Mouse (Mus musculus) forebrain, embryonic 13.5 days (tissue): ENCODE data around the gene Scyl3. TPM values are rescaled to one million over a fixed set of nuclear protein-coding genes. Genes with fewer than 3 reads are reported as not detected.

Source experiments
- ATAC-seq: fragments of 200-750 bp; cut with Nextera tagmentation; 2 replicates; pipeline ENCODE4 v1.8.0; 2017
- H3K27ac ChIP-seq: fragments of 300-500 bp; sonication (generic); 2 replicates; pipeline ENCODE4 v1.5.1; 2015; ENCODE audit warnings: inconsistent platforms, mild to moderate bottlenecking, moderate library complexity
- H3K27me3 ChIP-seq: fragments of 300-500 bp; sonication (generic); 2 replicates; pipeline ENCODE4 v1.6.1; 2015; ENCODE audit warnings: mild to moderate bottlenecking, inconsistent platforms
- H3K36me3 ChIP-seq: fragments of 300-500 bp; sonication (generic); 2 replicates; pipeline ENCODE4 v1.6.1; 2015; ENCODE audit warnings: mild to moderate bottlenecking, inconsistent platforms; ENCODE audit not compliant: poor library complexity, severe bottlenecking
- H3K4me1 ChIP-seq: fragments of 300-500 bp; sonication (generic); 2 replicates; pipeline ENCODE4 v1.6.1; 2015; ENCODE audit warnings: inconsistent platforms
- H3K4me2 ChIP-seq: fragments of 300-500 bp; sonication (generic); 2 replicates; pipeline ENCODE4 v1.6.1; 2015; ENCODE audit warnings: inconsistent platforms, mild to moderate bottlenecking, moderate library complexity
- H3K4me3 ChIP-seq: fragments of 300-500 bp; sonication (generic); 2 replicates; pipeline ENCODE4 v1.5.1; 2015; ENCODE audit warnings: mild to moderate bottlenecking, inconsistent platforms
- H3K9ac ChIP-seq: fragments of 300-500 bp; sonication (generic); 2 replicates; pipeline ENCODE4 v1.6.1; 2015; ENCODE audit warnings: mild to moderate bottlenecking, inconsistent platforms
- H3K9me3 ChIP-seq: fragments of 300-500 bp; sonication (generic); replicated peaks from 2 replicates; pipeline ENCODE4 v1.6.1; 2016; ENCODE audit warnings: inconsistent platforms
- WGBS: fragments of 180-500 bp; shearing (Covaris S2); methylation state at CpG from one replicate; pipeline ENCODE4 v1.1.7; 2015; 5-methylcytosine and 5-hydroxymethylcytosine counted together
- polyA plus RNA-seq: library from polyadenylated mRNA; unstranded; fragments of >200 nt; fragmentation: Nextera tagmentation; extraction: Ambion mirVana; gene quantifications from 2 replicates; pipeline ENCODE4 v1.2.1, GENCODE M21; 2015

Gene Scyl3
- polyA plus RNA-seq, 1 experiment from 2014 or later, result 14.8 TPM

DNA sequence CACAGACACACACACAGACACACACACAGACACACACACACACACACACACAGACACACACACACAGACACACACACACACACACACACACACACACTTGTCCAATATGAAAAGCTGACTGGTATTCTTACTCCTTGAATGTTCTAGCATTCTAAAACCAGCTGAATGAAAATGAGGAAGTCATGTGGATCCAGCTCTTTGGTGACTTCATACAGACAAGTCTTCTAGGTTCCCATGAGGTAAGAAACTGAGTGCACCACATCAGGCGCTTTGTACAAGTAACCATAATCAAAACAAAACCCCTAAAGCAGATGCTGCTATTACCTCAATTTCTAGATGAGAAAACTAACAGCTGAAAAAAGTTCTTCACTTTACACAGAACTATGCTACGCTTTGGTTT, 46.2 kb downstream of the Scyl3 start:
- no peak overlapping the region for H3K4me3 ChIP-seq
- 91% methylated on average over 2 of the region's 2 CpGs for WGBS
- no peak overlapping the region for H3K4me2 ChIP-seq
- H3K4me1 ChIP-seq, result no peaks in the 10 kb centered on the region
- H3K27me3 ChIP-seq, result no peaks in the 10 kb centered on the region
- H3K9ac ChIP-seq, result no peak overlapping the region
- no peaks in the 10 kb centered on the region for H3K9me3 ChIP-seq
- peaks cover 25% of the 10 kb centered on the region for H3K36me3 ChIP-seq
- ATAC-seq, result no peak
- no peak overlapping the region for H3K27ac ChIP-seq

- peaks cover 29% of the 10 kb centered on the region for H3K36me3 ChIP-seq
- H3K9ac ChIP-seq, result no peak overlapping the region
- H3K27ac ChIP-seq, result no peak overlapping the region
- H3K4me1 ChIP-seq, result no peaks in the 10 kb centered on the region
- WGBS, result 91% methylated on average over 1 of the region's 1 CpGs
- no peak overlapping the region for H3K4me2 ChIP-seq
- H3K27me3 ChIP-seq, result no peaks in the 10 kb centered on the region
- H3K9me3 ChIP-seq, result no peaks in the 10 kb centered on the region
- ATAC-seq, result no peak
- H3K4me3 ChIP-seq, result no peak overlapping the region
Observed at GRCm38 (mm10) chr1:163976515-163976914, 47.6 kb downstream of the Scyl3 start.

DNA sequence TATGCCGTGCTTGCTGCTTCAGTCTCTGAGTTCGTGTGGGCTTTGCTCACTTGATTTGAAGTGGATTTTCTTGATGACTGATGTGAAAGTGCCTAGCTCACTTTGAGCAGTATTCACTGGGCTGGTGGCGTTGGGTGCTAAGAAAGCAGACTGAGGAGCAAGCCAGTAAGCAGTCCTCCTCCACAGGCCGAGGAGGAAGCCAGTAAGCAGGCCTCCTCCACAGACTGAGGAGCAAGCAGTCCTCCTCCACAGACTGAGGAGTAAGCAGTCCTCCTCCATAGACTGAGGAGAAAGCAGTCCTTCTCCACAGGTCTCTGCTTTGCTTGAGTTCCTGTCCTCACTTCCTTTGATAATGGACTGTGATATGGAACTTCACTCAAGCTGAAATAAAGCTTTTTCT, 63.5 kb downstream of the Scyl3 start:
- no peak for ATAC-seq
- Histone ChIP-seq H3K9ac (no peak overlapping the region), H3K4me3 (no peak overlapping the region), H3K27ac (no peak overlapping the region), H3K9me3 (no peaks in the 10 kb centered on the region), H3K4me2 (no peak overlapping the region), H3K36me3 (peaks cover 5% of the 10 kb centered on the region; the same call in 1 of the 2 replicates), H3K27me3 (no peaks in the 10 kb centered on the region), H3K4me1 (peaks cover 10% of the 10 kb centered on the region)
- WGBS, result 90% methylated on average over 4 of the region's 4 CpGs

- no peaks in the 10 kb centered on the region for H3K27me3 ChIP-seq
- peaks cover 10% of the 10 kb centered on the region for H3K4me1 ChIP-seq
- H3K4me2 ChIP-seq, result peak overlapping the region; percentile 78
- no peak overlapping the region for H3K27ac ChIP-seq
- WGBS, result under 1% methylated on average over 38 of the region's 38 CpGs
- peak overlapping the region; percentile 68 for H3K9ac ChIP-seq
- H3K4me3 ChIP-seq, result peak overlapping the region; percentile 76
- no peak; the same call in none of the 2 replicates for ATAC-seq
- no peaks in the 10 kb centered on the region for H3K36me3 ChIP-seq
- no peaks in the 10 kb centered on the region for H3K9me3 ChIP-seq
Observed at GRCm38 (mm10) chr1:163994173-163994720, 65.3 kb downstream of the Scyl3 start.

DNA sequence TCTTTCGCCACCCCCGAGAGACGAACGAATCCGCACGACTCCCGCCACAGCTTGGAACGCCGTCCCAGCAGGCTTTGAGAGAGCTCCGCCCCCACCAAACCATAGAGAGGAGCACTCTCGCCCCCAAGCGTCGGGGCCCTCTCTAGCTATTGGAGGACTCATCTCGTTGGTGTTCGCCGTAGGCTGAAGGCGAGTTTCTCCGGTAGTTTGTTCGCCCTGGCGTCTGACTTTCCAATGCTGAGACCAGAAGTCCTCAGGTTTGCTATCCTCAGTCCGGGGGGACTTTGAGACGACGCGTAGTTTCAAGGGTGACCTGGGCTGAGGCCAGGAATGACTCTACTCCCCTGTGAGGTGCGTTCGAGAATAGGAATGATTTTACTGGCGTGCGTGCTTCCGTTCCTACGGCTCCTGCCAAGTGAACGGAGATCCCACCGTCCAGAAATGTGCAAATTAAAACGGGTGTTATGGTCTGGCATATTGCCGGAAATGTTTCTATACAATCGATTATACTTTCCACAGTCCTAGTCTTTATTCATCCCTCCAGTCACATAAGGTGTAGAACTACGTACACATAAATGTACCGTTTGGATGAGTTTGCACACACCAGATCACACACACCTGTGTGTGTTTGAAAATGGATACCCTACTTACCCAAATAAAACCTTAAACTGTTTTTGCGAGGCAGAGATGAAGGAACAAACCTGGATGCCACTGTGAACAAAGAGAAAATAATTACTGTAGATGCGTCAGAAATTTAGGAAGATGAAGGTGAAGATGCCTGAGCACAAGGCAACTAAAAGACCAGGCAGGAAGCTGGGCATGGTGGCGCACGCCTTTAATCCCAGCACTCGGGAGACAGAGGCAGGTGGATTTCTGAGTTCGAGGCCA, 66.1 kb downstream of the Scyl3 start, which contains the start of the genes BC055324 and Mettl18:
Gene BC055324 (minus strand): TSS at position 76 of the 888 bp plus-strand sequence.
Gene Mettl18 (plus strand): TSS at position 169 of the 888 bp plus-strand sequence.
- H3K9ac ChIP-seq, result peak within 1 kb of the TSS; percentile 68
- 4% methylated on average over 43 of the region's 43 CpGs for WGBS
- H3K4me3 ChIP-seq, result peak within 1 kb of the TSS; percentile 76
- H3K9me3 ChIP-seq, result no peaks in the 10 kb centered on the region
- H3K36me3 ChIP-seq, result no peaks in the 10 kb centered on the region
- H3K4me1 ChIP-seq, result peaks cover 10% of the 10 kb centered on the region
- peak; percentile 99 for ATAC-seq
- H3K4me2 ChIP-seq, result peak within 1 kb of the TSS; percentile 78
- H3K27ac ChIP-seq, result peak within 1 kb of the TSS; percentile 57
- no peaks in the 10 kb centered on the region for H3K27me3 ChIP-seq

DNA sequence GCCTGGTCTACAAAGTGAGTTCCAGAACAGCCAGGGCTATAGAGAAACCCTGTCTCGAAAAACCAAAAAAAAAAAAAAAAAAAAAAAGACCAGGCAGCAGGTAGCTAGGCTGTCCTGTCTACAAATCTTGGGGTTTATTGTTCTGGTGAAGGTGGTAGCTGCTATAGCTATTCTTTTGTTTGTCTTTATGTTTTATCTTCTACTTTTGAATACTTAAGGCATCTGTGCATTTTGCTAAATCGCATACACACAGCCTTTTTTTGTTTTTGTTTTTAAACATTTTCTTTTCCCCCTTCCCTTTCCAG, 66.7 kb downstream of the Scyl3 start:
- no peak overlapping the region for H3K27ac ChIP-seq
- H3K4me3 ChIP-seq, result peak overlapping the region; percentile 76
- H3K36me3 ChIP-seq, result no peaks in the 10 kb centered on the region
- peak overlapping the region; percentile 68; the same call in 1 of the 2 replicates for H3K9ac ChIP-seq
- 54% methylated on average over 2 of the region's 2 CpGs for WGBS
- no peaks in the 10 kb centered on the region for H3K9me3 ChIP-seq
- ATAC-seq, result no peak
- no peaks in the 10 kb centered on the region for H3K27me3 ChIP-seq
- peaks cover 10% of the 10 kb centered on the region for H3K4me1 ChIP-seq
- H3K4me2 ChIP-seq, result peak overlapping the region; percentile 78

GRCm38 (mm10) chr1:164001831-164002452, 73.0 kb downstream of the Scyl3 start:
- Histone ChIP-seq H3K9ac (no peak overlapping the region), H3K4me2 (no peak overlapping the region), H3K27ac (no peak overlapping the region), H3K27me3 (no peaks in the 10 kb centered on the region), H3K9me3 (no peaks in the 10 kb centered on the region), H3K4me1 (no peaks in the 10 kb centered on the region), H3K4me3 (no peak overlapping the region), H3K36me3 (no peaks in the 10 kb centered on the region)
- no peak for ATAC-seq
- 54% methylated on average over 6 of the region's 6 CpGs for WGBS

DNA sequence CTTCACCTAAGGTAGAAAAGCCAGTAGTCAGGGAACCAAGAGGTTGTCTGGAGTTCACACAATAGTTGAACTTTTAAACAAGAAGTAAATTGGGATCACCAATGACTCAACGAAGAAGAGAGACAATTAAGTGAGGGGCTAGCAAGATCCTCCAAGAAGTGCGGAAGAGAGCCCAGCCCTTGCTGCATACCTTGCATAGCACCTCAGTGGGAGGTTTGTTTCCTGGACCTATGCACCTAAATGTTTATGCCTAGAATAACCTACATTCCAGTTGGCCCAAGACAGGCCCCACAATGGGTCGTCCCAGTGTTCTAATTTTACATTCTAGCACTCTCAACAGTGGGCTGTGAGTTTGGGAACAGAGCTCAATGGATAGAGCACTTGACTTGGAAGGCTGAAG, 75.4 kb downstream of the Scyl3 start:
- Histone ChIP-seq H3K36me3 (no peaks in the 10 kb centered on the region), H3K4me2 (no peak overlapping the region), H3K4me1 (no peaks in the 10 kb centered on the region), H3K9me3 (no peaks in the 10 kb centered on the region), H3K4me3 (no peak overlapping the region), H3K27ac (no peak overlapping the region), H3K9ac (no peak overlapping the region), H3K27me3 (no peaks in the 10 kb centered on the region)
- WGBS, result 86% methylated on average over 3 of the region's 3 CpGs
- no peak for ATAC-seq

Other genes starting within 250 kb of the Scyl3 start
- 0.70 and 0.98 TPM in 2 replicates for gene Mettl11b, start 203.9 kb upstream of the Scyl3 start, polyA plus RNA-seq
- 59.7 and 67.2 TPM in 2 replicates for gene Kifap3, start 149.5 kb upstream of the Scyl3 start, polyA plus RNA-seq
- 19.9 and 22.3 TPM in 2 replicates for gene BC055324, start 65.7 kb downstream of the Scyl3 start, polyA plus RNA-seq
- gene Mettl18, start 65.8 kb downstream of the Scyl3 start, polyA plus RNA-seq, result 9.1 and 10.4 TPM in 2 replicates
- gene Sele, start 119.1 kb downstream of the Scyl3 start, polyA plus RNA-seq, result not detected in 2 replicates
- gene Sell, start 132.9 kb downstream of the Scyl3 start, polyA plus RNA-seq, result 0.11 TPM in 1 of 2 replicates, not detected in the other
- gene Selp, start 186.2 kb downstream of the Scyl3 start, polyA plus RNA-seq, result not detected in 2 replicates
- gene F5, start 222.7 kb downstream of the Scyl3 start, polyA plus RNA-seq, result 0.08 and 0.20 TPM in 2 replicates